Mouse (Mus musculus) spleen, adult 2 months (tissue): ENCODE results near the gene Lsg1.

Experiments used
- CTCF ChIP-seq: fragments of 200-500 bp; IDR thresholded peaks from 2 replicates; pipeline ENCODE4 v1.5.1; 2011; ENCODE audit warnings: mild to moderate bottlenecking, inconsistent platforms; ENCODE audit not compliant: insufficient read depth, insufficient read length, insufficient replicate concordance; ENCODE audit errors: extremely low read depth
- POLR2A ChIP-seq: fragments of 200-500 bp; IDR thresholded peaks from 2 replicates; pipeline ENCODE4 v1.6.1; 2011; ENCODE audit warnings: low read depth, low read length, inconsistent platforms

DNA sequence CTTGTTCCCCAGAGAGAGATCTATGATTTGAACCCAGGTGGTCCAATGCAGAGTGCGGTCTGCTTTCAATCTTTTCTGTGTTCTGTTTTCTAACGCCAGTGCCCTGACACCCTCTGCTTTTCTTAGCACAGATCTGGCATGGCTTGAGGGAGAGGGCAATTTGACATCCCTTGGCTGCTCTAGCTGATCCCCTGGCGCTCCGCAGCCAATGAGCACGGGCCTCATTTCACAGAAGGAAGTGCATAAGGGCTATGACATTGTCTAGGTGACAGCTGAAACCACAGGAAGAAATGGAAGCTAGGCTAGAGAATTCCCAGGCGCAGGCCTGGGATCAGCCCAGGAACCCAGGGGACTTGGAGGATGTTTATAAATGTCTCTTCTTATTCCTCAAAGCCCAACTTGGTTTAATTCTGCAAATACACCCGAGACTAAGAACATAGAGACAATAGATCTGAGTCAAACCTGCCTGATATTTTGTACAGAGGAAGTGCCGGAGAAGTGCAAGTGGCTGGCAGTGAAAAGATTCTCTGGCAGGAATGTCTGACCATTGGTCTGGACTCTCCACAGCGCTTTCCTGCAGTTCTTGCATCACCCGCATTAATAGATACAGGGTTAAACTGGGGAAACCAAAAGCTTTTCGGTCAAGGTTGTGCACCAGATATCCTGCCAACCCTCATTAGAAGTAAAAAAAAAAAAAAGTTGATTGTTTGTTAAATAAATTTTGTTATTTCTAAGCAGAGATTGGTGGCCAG lies 40.4 kb upstream of the Lsg1 start:
- TF ChIP-seq CTCF (no peak), POLR2A (no peak)
